Mouse (Mus musculus): ENCODE data around the gene Mettl21a.
"Not testable (repeated sequence)": the region's sequence is repeated elsewhere in the genome, so short reads cannot be mapped to it uniquely, and the experiment has no call there.

The Mettl21a gene

GRCm38 (mm10) chr1:64616881-64617714, at the start of gene Mettl21a:
Mettl21a (minus strand) TSS chr1:64617242.
- DNase-seq (ENCODE audit: low spot score in 2 of 2): peak; percentile 90 to 94

GRCm38 (mm10) chr1:64658876-64659275, 41.8 kb upstream of the Mettl21a start:
- DNase-seq (ENCODE audit: low spot score in 2 of 2): no peak

- no peak for DNase-seq (ENCODE audit: low spot score in 2 of 2)
These were observed 39.5 kb upstream of the Mettl21a start for GRCm38 (mm10) chr1:64656423-64657129.

GRCm38 (mm10) chr1:64655415-64655814, 38.4 kb upstream of the Mettl21a start:
- no peak for DNase-seq (ENCODE audit: low spot score in 2 of 2)

- DNase-seq (ENCODE audit: low spot score in 2 of 2): no peak
These were observed 36.7 kb upstream of the Mettl21a start for GRCm38 (mm10) chr1:64653701-64654100.

- DNase-seq (ENCODE audit: low spot score in 2 of 2): no peak
These were observed 32.5 kb upstream of the Mettl21a start for GRCm38 (mm10) chr1:64649362-64650124.

- no peak for DNase-seq (ENCODE audit: low spot score in 2 of 2)
These were observed 27.5 kb upstream of the Mettl21a start for GRCm38 (mm10) chr1:64644513-64644912.

GRCm38 (mm10) chr1:64642541-64642940, 25.5 kb upstream of the Mettl21a start:
- not testable (repeated sequence) for DNase-seq (ENCODE audit: low spot score in 2 of 2)

GRCm38 (mm10) chr1:64641069-64641468, 24.0 kb upstream of the Mettl21a start:
- DNase-seq (ENCODE audit: low spot score in 2 of 2): no peak

- no peak for DNase-seq (ENCODE audit: low spot score in 2 of 2)
These were observed 22.2 kb upstream of the Mettl21a start for GRCm38 (mm10) chr1:64639279-64639678.

- no peak for DNase-seq (ENCODE audit: low spot score in 2 of 2)
These were observed 18.6 kb upstream of the Mettl21a start for GRCm38 (mm10) chr1:64635624-64636023.

- DNase-seq (ENCODE audit: low spot score in 2 of 2): peak in 1 of 2 experiments; percentile 61
These were observed 16.2 kb upstream of the Mettl21a start for GRCm38 (mm10) chr1:64633237-64633636.

- no peak for DNase-seq (ENCODE audit: low spot score in 2 of 2)
These were observed 14.5 kb upstream of the Mettl21a start for GRCm38 (mm10) chr1:64631526-64631925.

- no peak for DNase-seq (ENCODE audit: low spot score in 2 of 2)
These were observed 8.2 kb upstream of the Mettl21a start for GRCm38 (mm10) chr1:64625214-64625613.

GRCm38 (mm10) chr1:64623558-64624435, 6.8 kb upstream of the Mettl21a start:
- no peak for DNase-seq (ENCODE audit: low spot score in 2 of 2)

GRCm38 (mm10) chr1:64621116-64621515, 4.1 kb upstream of the Mettl21a start:
- DNase-seq (ENCODE audit: low spot score in 2 of 2): no peak

GRCm38 (mm10) chr1:64618226-64618625, 1.2 kb upstream of the Mettl21a start:
- DNase-seq (ENCODE audit: low spot score in 2 of 2): no peak

GRCm38 (mm10) chr1:64617715-64617984, 608 bp upstream of the Mettl21a start:
- peak; percentile 77 to 79 for DNase-seq (ENCODE audit: low spot score in 2 of 2)

GRCm38 (mm10) chr1:64616531-64616880, 536 bp downstream of the Mettl21a start:
- DNase-seq (ENCODE audit: low spot score in 2 of 2): no peak

- DNase-seq (ENCODE audit: low spot score in 2 of 2): no peak
These were observed 966 bp downstream of the Mettl21a start for GRCm38 (mm10) chr1:64616076-64616475.

- no peak for DNase-seq (ENCODE audit: low spot score in 2 of 2)
These were observed 1.5 kb downstream of the Mettl21a start for GRCm38 (mm10) chr1:64615531-64615991.
